Mouse (Mus musculus) bone marrow macrophage, adult 2 months (primary cell): Measurements from ENCODE around the gene Dlg1.

Source experiments
- CTCF ChIP-seq: IDR thresholded peaks from 2 replicates; pipeline ENCODE4 v1.5.1; 2012; ENCODE audit warnings: low read depth, mild to moderate bottlenecking, low read length, moderate library complexity
- POLR2A ChIP-seq: IDR thresholded peaks from 2 replicates; pipeline ENCODE4 v1.6.1; 2012; ENCODE audit warnings: mild to moderate bottlenecking, low read depth, low read length, borderline replicate concordance

- TF ChIP-seq CTCF (no peak), POLR2A (no peak)
Measured at GRCm38 (mm10) chr16:31638393-31638792, 24.9 kb upstream of the Dlg1 start.
